ENCODE assay signal across 27 mouse cellular contexts in genomic region chr2:50519129-50519504, GRCm38 (mm10).
DNase-seq lines count a peak whose midpoint lies in the region; ATAC-seq lines count a peak whose summit lies in the region.
"Had no signal": no experiment of that assay in that cellular context is flagged by ENCODE, and none has a peak within 500 bp of the region (broad histone marks: within the 10 kb centered on the region; RNA-seq: fewer than 3 reads in every experiment).

No protein-coding gene starts in this region.

- no peaks in the 10 kb centered on the region for H3K9me3 ChIP-seq in hindbrain, embryonic 15.5 days
- no peaks in the 10 kb centered on the region for H3K9me3 ChIP-seq in hindbrain, embryonic 10.5 days
- H3K9me3 ChIP-seq in neural tube, embryonic 13.5 days: no peaks in the 10 kb centered on the region
- H3K9me3 ChIP-seq in neural tube, embryonic 15.5 days (replicated peaks): no peaks in the 10 kb centered on the region
- no peaks in the 10 kb centered on the region for H3K9me3 ChIP-seq in forebrain, embryonic 15.5 days
- H3K9me3 ChIP-seq: kidney, embryonic 15.5 days; limb, embryonic 13.5 days; liver, embryonic 12.5 days; midbrain, embryonic 10.5 days had no signal

- no peaks in the 10 kb centered on the region for H3K36me3 ChIP-seq in hindbrain, embryonic 15.5 days
- H3K36me3 ChIP-seq in hindbrain, embryonic 10.5 days: no peaks in the 10 kb centered on the region
- H3K36me3 ChIP-seq in neural tube, embryonic 13.5 days: no peaks in the 10 kb centered on the region
- H3K36me3 ChIP-seq in neural tube, embryonic 15.5 days: no peaks in the 10 kb centered on the region
- no peaks in the 10 kb centered on the region for H3K36me3 ChIP-seq in forebrain, embryonic 15.5 days
- H3K36me3 ChIP-seq: kidney, embryonic 15.5 days; limb, embryonic 13.5 days; liver, embryonic 12.5 days; midbrain, embryonic 10.5 days had no signal

- 73% methylated on average over 1 of the region's 1 CpGs for WGBS in hindbrain, embryonic 15.5 days
- WGBS in hindbrain, embryonic 10.5 days: 74% methylated on average over 1 of the region's 1 CpGs
- WGBS in neural tube, embryonic 13.5 days: 69% methylated on average over 1 of the region's 1 CpGs
- WGBS in neural tube, embryonic 15.5 days: 86% methylated on average over 1 of the region's 1 CpGs
- WGBS in forebrain, embryonic 15.5 days: 67% methylated on average over 1 of the region's 1 CpGs

- no peak overlapping the region for H3K4me2 ChIP-seq in hindbrain, embryonic 15.5 days
- no peak overlapping the region for H3K4me2 ChIP-seq in neural tube, embryonic 13.5 days
- H3K4me2 ChIP-seq in neural tube, embryonic 15.5 days: no peak overlapping the region
- no peak overlapping the region for H3K4me2 ChIP-seq in forebrain, embryonic 15.5 days (replicated peaks)
- H3K4me2 ChIP-seq: kidney, embryonic 15.5 days; limb, embryonic 13.5 days; liver, embryonic 12.5 days had no signal

- H3K9ac ChIP-seq in hindbrain, embryonic 15.5 days: no peak overlapping the region
- no peak overlapping the region for H3K9ac ChIP-seq in neural tube, embryonic 13.5 days
- no peak overlapping the region for H3K9ac ChIP-seq in neural tube, embryonic 15.5 days (replicated peaks)
- no peak overlapping the region for H3K9ac ChIP-seq in forebrain, embryonic 15.5 days (replicated peaks)
- H3K9ac ChIP-seq: forebrain, postnatal 0 days; kidney, embryonic 15.5 days; limb, embryonic 13.5 days; liver, embryonic 12.5 days had no signal

- H3K4me3 ChIP-seq in hindbrain, embryonic 15.5 days: no peak overlapping the region
- H3K4me3 ChIP-seq in hindbrain, embryonic 10.5 days: no peak overlapping the region
- H3K4me3 ChIP-seq in neural tube, embryonic 13.5 days: no peak overlapping the region
- H3K4me3 ChIP-seq in neural tube, embryonic 15.5 days (replicated peaks): no peak overlapping the region
- no peak overlapping the region for H3K4me3 ChIP-seq in forebrain, embryonic 15.5 days
- H3K4me3 ChIP-seq: erythroblast, embryonic 14.5 days; kidney, embryonic 15.5 days; layer of hippocampus, adult 2 months; left cerebral cortex, adult 2 months; limb, embryonic 13.5 days; liver, embryonic 12.5 days; midbrain, embryonic 10.5 days had no signal

- peak overlapping the region; percentile 67 for H3K27ac ChIP-seq in hindbrain, embryonic 15.5 days (replicated peaks)
- H3K27ac ChIP-seq in hindbrain, embryonic 10.5 days: no peak overlapping the region
- peak overlapping the region; percentile 46; the same call in 1 of the 2 replicates for H3K27ac ChIP-seq in neural tube, embryonic 13.5 days (replicated peaks)
- no peak overlapping the region for H3K27ac ChIP-seq in neural tube, embryonic 15.5 days (replicated peaks)
- H3K27ac ChIP-seq in forebrain, embryonic 15.5 days (replicated peaks): no peak overlapping the region
- H3K27ac ChIP-seq: kidney, embryonic 15.5 days; layer of hippocampus, adult 2 months; left cerebral cortex, adult 2 months; limb, embryonic 13.5 days; liver, embryonic 12.5 days; midbrain, embryonic 10.5 days had no signal

- no peak for DNase-seq in hindbrain, embryonic 10.5 days (ENCODE audit: low spot score)
- no peak for DNase-seq in spleen, postnatal 14 days (ENCODE audit: low spot score in 2 of 2)
- DNase-seq: cerebellum, adult 11-12 months; cerebellum, adult 9-11 months; heart, postnatal 14 days; kidney, adult 11 months; lung, adult 18-20 months; lung, postnatal 4 days; right cerebral cortex, adult 18-20 months; right cerebral cortex, postnatal 4 days; thymus, adult 2 months; thymus, postnatal 36 days had no signal

- peaks cover 22% of the 10 kb centered on the region for H3K4me1 ChIP-seq in hindbrain, embryonic 15.5 days (replicated peaks)
- peaks cover 11% of the 10 kb centered on the region; the same call in 1 of the 2 replicates for H3K4me1 ChIP-seq in hindbrain, embryonic 10.5 days (replicated peaks)
- H3K4me1 ChIP-seq in neural tube, embryonic 13.5 days (replicated peaks): peaks cover 24% of the 10 kb centered on the region
- peaks cover 14% of the 10 kb centered on the region for H3K4me1 ChIP-seq in neural tube, embryonic 15.5 days
- H3K4me1 ChIP-seq in forebrain, embryonic 15.5 days: peaks cover 19% of the 10 kb centered on the region
- H3K4me1 ChIP-seq: kidney, embryonic 15.5 days; liver, embryonic 12.5 days had no signal

- no peak for ATAC-seq in hindbrain, embryonic 15.5 days (ENCODE audit: low FRiP score, low read depth)
- no peak for ATAC-seq in neural tube, embryonic 13.5 days (ENCODE audit: low read depth)
- ATAC-seq in neural tube, embryonic 15.5 days (ENCODE audit: low FRiP score): no peak
- ATAC-seq in hematopoietic stem cell, adult 5-6 weeks (replicated peaks in 1 of 2; ENCODE audit: insufficient read depth in 1 of 2, low FRiP score in 2 of 2, low TSS enrichment in 1 of 2, low read depth in 1 of 2, poor library complexity in 2 of 2, severe bottlenecking in 2 of 2): peak; percentile 57 to 69; a peak in 3 of 4 replicates
- no peak for ATAC-seq in forebrain, embryonic 15.5 days (replicated peaks)
- ATAC-seq: CD4-positive, CD25-positive, alpha-beta regulatory T cell, adult 4 months; inflammation-experienced regulatory T-cells, adult 6 months; liver, embryonic 12.5 days had no signal

- no peaks in the 10 kb centered on the region for H3K27me3 ChIP-seq in hindbrain, embryonic 15.5 days
- H3K27me3 ChIP-seq in hindbrain, embryonic 10.5 days (ENCODE audit: insufficient read depth, poor library complexity, severe bottlenecking): no peaks in the 10 kb centered on the region
- H3K27me3 ChIP-seq in neural tube, embryonic 13.5 days: no peaks in the 10 kb centered on the region
- H3K27me3 ChIP-seq in neural tube, embryonic 15.5 days (replicated peaks): no peaks in the 10 kb centered on the region
- H3K27me3 ChIP-seq in forebrain, embryonic 15.5 days: no peaks in the 10 kb centered on the region
- H3K27me3 ChIP-seq: kidney, embryonic 15.5 days; limb, embryonic 13.5 days; liver, embryonic 12.5 days had no signal

Comparison
In these comparisons a context has a peak if more than half of its experiments do, and no peak if none do; other contexts are left out.
1. H3K27ac ChIP-seq: peak in hindbrain, embryonic 15.5 days (single experiment) and neural tube, embryonic 13.5 days (single experiment); none in hindbrain, embryonic 10.5 days (single experiment), neural tube, embryonic 15.5 days (single experiment) and forebrain, embryonic 15.5 days (single experiment).
2. ATAC-seq: peak in hematopoietic stem cell, adult 5-6 weeks (2 of 2); none in hindbrain, embryonic 15.5 days (single experiment), neural tube, embryonic 13.5 days (single experiment), neural tube, embryonic 15.5 days (single experiment) and forebrain, embryonic 15.5 days (single experiment).